1 mouse cellular context compared by ENCODE assay signal in the genomic region with DNA sequence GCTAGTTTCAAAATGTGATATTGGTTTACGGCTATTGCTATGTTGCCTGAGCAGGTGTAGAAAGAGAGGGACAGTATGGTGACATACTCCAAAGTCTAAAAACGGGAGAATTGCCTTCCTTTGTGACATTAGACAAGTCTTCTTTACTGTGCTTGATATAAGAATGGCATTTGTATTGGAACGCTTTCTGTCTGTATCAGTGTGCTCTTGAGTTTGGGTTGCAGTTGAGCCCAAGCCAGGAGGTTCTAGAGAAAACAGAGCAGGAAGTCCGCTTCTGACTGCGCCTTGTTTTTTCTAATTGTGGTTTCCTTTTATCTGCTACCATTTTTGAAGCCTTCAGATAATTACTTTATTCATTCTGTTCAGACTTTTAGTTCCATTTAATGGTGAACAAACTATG.
A peak's percentile ranks its signal among the peaks of the same experiment; 100 is the strongest.
TF ChIP-seq lines count a peak whose summit lies in the region.

No protein-coding gene starts in this region.

TF ChIP-seq in MEL, 35 proteins besides CTCF, POLR2A, EP300 and RAD21 (continued from another document):
- TF ChIP-seq UBTF (IDR thresholded peaks at IDR 0.05; ENCODE audit: borderline replicate concordance, insufficient read depth, low read depth, low read length) = no peak
- TF ChIP-seq USF2 (IDR thresholded peaks at IDR 0.05; ENCODE audit: borderline replicate concordance in 1 of 2, insufficient read depth in 1 of 2, low read depth in 1 of 2, low read length in 2 of 2) = no peak
- no peak for TF ChIP-seq E2F4 (IDR thresholded peaks at IDR 0.05; ENCODE audit: borderline replicate concordance, low read depth, low read length)
- TF ChIP-seq SIN3A (IDR thresholded peaks at IDR 0.05; ENCODE audit: low read length) = peak; percentile 73; the same call in 1 of the 2 replicates
- TF ChIP-seq HCFC1 (IDR thresholded peaks at IDR 0.05; ENCODE audit: low read depth, low read length) = no peak
